ENCODE assay signal across 28 mouse cellular contexts in genomic region chr14:27283956-27284355, GRCm38 (mm10).
"Had no signal": no experiment of that assay in that cellular context is flagged by ENCODE, and none has a peak within 500 bp of the region (broad histone marks: within the 10 kb centered on the region; RNA-seq: fewer than 3 reads in every experiment).

No protein-coding gene starts in this region.

- H3K27me3 ChIP-seq: limb, embryonic 12.5 days; limb, embryonic 13.5 days; limb, embryonic 15.5 days; liver, embryonic 12.5 days; liver, embryonic 13.5 days; liver, embryonic 15.5 days; lung, embryonic 15.5 days; midbrain, embryonic 12.5 days; midbrain, embryonic 13.5 days; midbrain, embryonic 15.5 days; neural tube, embryonic 12.5 days had no signal

- H3K27ac ChIP-seq: limb, embryonic 10.5 days; limb, embryonic 12.5 days; limb, embryonic 13.5 days; limb, embryonic 15.5 days; liver, embryonic 12.5 days; liver, embryonic 13.5 days; liver, embryonic 14.5 days; liver, embryonic 15.5 days; lung, embryonic 15.5 days; macrophage; midbrain, embryonic 10.5 days; midbrain, embryonic 12.5 days; midbrain, embryonic 13.5 days; midbrain, embryonic 15.5 days; neural tube, embryonic 12.5 days had no signal

- H3K4me3 ChIP-seq: limb, embryonic 10.5 days; limb, embryonic 12.5 days; limb, embryonic 13.5 days; limb, embryonic 15.5 days; liver, embryonic 12.5 days; liver, embryonic 13.5 days; liver, embryonic 15.5 days; lung, embryonic 15.5 days; megakaryocyte, embryonic 14.5 days; midbrain, embryonic 10.5 days; midbrain, embryonic 12.5 days; midbrain, embryonic 13.5 days; midbrain, embryonic 15.5 days; myocyte; neural tube, embryonic 12.5 days had no signal

- DNase-seq: left cerebral cortex, postnatal 4 days; liver; liver, embryonic 13.5 days; liver, postnatal 0 days; lung, adult 18-20 months; lung, adult 2 months; lung, embryonic 14.5 days; lung, postnatal 10 days; lung, postnatal 14 days; lung, postnatal 36 days; lung, postnatal 4 days; midbrain, embryonic 14.5 days had no signal

- H3K4me1 ChIP-seq: liver, embryonic 12.5 days; liver, embryonic 13.5 days; liver, embryonic 15.5 days; lung, embryonic 15.5 days; midbrain, embryonic 10.5 days; midbrain, embryonic 12.5 days; midbrain, embryonic 13.5 days had no signal
